Mouse (Mus musculus) CH12.LX (cell line): ENCODE data around the gene Tbc1d22b. TPM values are rescaled to one million over a fixed set of nuclear protein-coding genes. Genes with fewer than 3 reads are reported as not detected.
A peak's percentile ranks its signal among the peaks of the same experiment; 100 is the strongest.

ENCODE experiments used
- DNase-seq: peaks from one replicate; pipeline ENCODE4 v3.0.0-alpha.2; 2013; ENCODE audit errors: extremely low read depth
- H3K27ac ChIP-seq: 2 replicates; pipeline ENCODE4 v1.5.1; 2012; ENCODE audit warnings: low read depth, mild to moderate bottlenecking, control low read depth, moderate library complexity; ENCODE audit not compliant: insufficient read depth
- H3K27me3 ChIP-seq: replicated peaks from 2 replicates; pipeline ENCODE3; 2012; ENCODE audit warnings: inconsistent platforms
- H3K36me3 ChIP-seq, 2 experiments: replicated peaks in 1 of 2; 2 replicates each; pipeline versions ENCODE3 to v1.6.1; 2012; ENCODE audit warnings: inconsistent platforms in 1 of 2, low read length in 1 of 2, mild to moderate bottlenecking in 1 of 2, mixed read lengths in 1 of 2, moderate library complexity in 1 of 2; ENCODE audit not compliant: control insufficient read depth in 1 of 2, insufficient read depth in 1 of 2
- H3K4me1 ChIP-seq, 2 experiments: 2 replicates each; pipeline ENCODE4 v1.6.1; 2012; ENCODE audit warnings: inconsistent platforms in 1 of 2, moderate library complexity in 1 of 2; ENCODE audit not compliant: insufficient read depth in 2 of 2, control insufficient read depth in 1 of 2
- H3K4me2 ChIP-seq: 2 replicates; pipeline ENCODE4 v1.6.1; 2012; ENCODE audit warnings: low read depth, mild to moderate bottlenecking, control low read depth; ENCODE audit not compliant: poor library complexity, insufficient read depth, severe bottlenecking
- H3K4me3 ChIP-seq, 3 experiments: fragments of 150-350 bp in 1 of 3; sonication (generic) in 1 of 3; replicated peaks in 1 of 3; 2 replicates each; pipeline versions ENCODE3 to v1.5.1; 2011 to 2012; ENCODE audit warnings: low read depth in 2 of 3, low read length in 2 of 3, mild to moderate bottlenecking in 2 of 3, moderate library complexity in 2 of 3, control low read depth in 1 of 3, improper control_type of control experiment in 1 of 3, inconsistent platforms in 1 of 3, mixed read lengths in 1 of 3; ENCODE audit not compliant: poor library complexity in 1 of 3
- H3K79me2 ChIP-seq: replicated peaks from 2 replicates; pipeline ENCODE4 v1.6.1; 2012; ENCODE audit warnings: mild to moderate bottlenecking, moderate library complexity; ENCODE audit not compliant: control insufficient read depth, poor library complexity, insufficient read depth, severe bottlenecking; ENCODE audit errors: extremely low read depth
- H3K9ac ChIP-seq: 2 replicates; pipeline ENCODE4 v1.6.1; 2012; ENCODE audit warnings: low read depth, mild to moderate bottlenecking, control low read depth, moderate library complexity; ENCODE audit not compliant: insufficient read depth
- H3K9me3 ChIP-seq: replicated peaks from 2 replicates; pipeline ENCODE3; 2012; ENCODE audit warnings: low read length, inconsistent platforms, mixed read lengths
- BHLHE40 ChIP-seq: IDR thresholded peaks from 2 replicates; pipeline ENCODE4 v1.6.1; 2011; ENCODE audit warnings: mild to moderate bottlenecking, low read depth, low read length, improper control_type of control experiment
- CHD1 ChIP-seq: IDR thresholded peaks from 2 replicates; pipeline ENCODE4 v1.6.1; 2012; ENCODE audit warnings: low read depth, low read length, improper control_type of control experiment, inconsistent platforms
- CHD2 ChIP-seq: IDR thresholded peaks from 2 replicates; pipeline ENCODE4 v1.6.1; 2011; ENCODE audit warnings: low read length, improper control_type of control experiment
- ELF1 ChIP-seq: IDR thresholded peaks from 2 replicates; pipeline ENCODE4 v1.6.1; 2014; ENCODE audit warnings: low read depth, mild to moderate bottlenecking, inconsistent platforms, low read length, improper control_type of control experiment
- ETS1 ChIP-seq: conservative IDR thresholded peaks from 2 replicates; pipeline ENCODE4 v1.6.1; 2012; ENCODE audit warnings: low read depth, mild to moderate bottlenecking, inconsistent platforms, low read length, improper control_type of control experiment, moderate library complexity
- JUN ChIP-seq: IDR thresholded peaks from 2 replicates; pipeline ENCODE4 v1.6.1; 2011; ENCODE audit warnings: low read depth, mild to moderate bottlenecking, low read length, improper control_type of control experiment, moderate library complexity; ENCODE audit not compliant: insufficient read depth
- KAT2A ChIP-seq: IDR thresholded peaks from 2 replicates; pipeline ENCODE4 v1.6.1; 2012; ENCODE audit warnings: low read length, improper control_type of control experiment, inconsistent platforms; ENCODE audit not compliant: insufficient replicate concordance
- MAX ChIP-seq: IDR thresholded peaks from 2 replicates; pipeline ENCODE4 v1.6.1; 2011; ENCODE audit warnings: low read length, improper control_type of control experiment
- MAZ ChIP-seq: IDR thresholded peaks from 2 replicates; pipeline ENCODE4 v1.6.1; 2012; ENCODE audit warnings: low read depth, mild to moderate bottlenecking, inconsistent platforms, low read length, improper control_type of control experiment, moderate library complexity
- MXI1 ChIP-seq: IDR thresholded peaks from 2 replicates; pipeline ENCODE4 v1.6.1; 2011; ENCODE audit warnings: mild to moderate bottlenecking, low read depth, low read length, improper control_type of control experiment
- MYC ChIP-seq: IDR thresholded peaks from 2 replicates; pipeline ENCODE4 v1.6.1; 2011; ENCODE audit warnings: low read depth, mild to moderate bottlenecking, improper control_type of control experiment, low read length
- PAX5 ChIP-seq: IDR thresholded peaks from 2 replicates; pipeline ENCODE4 v1.6.1; 2012; ENCODE audit warnings: low read length, inconsistent platforms, mixed read lengths
- RAD21 ChIP-seq: IDR thresholded peaks from 2 replicates; pipeline ENCODE4 v1.6.1; 2011; ENCODE audit warnings: low read depth, mild to moderate bottlenecking, low read length, improper control_type of control experiment, moderate library complexity
- SIN3A ChIP-seq: IDR thresholded peaks from 2 replicates; pipeline ENCODE4 v1.6.1; 2012; ENCODE audit warnings: low read length, improper control_type of control experiment, inconsistent platforms
- SMC3 ChIP-seq: IDR thresholded peaks from 2 replicates; pipeline ENCODE4 v1.6.1; 2011; ENCODE audit warnings: low read depth, low read length, improper control_type of control experiment
- TCF12 ChIP-seq: IDR thresholded peaks from 2 replicates; pipeline ENCODE4 v1.6.1; 2014; ENCODE audit warnings: low read depth, mild to moderate bottlenecking, inconsistent platforms, low read length, improper control_type of control experiment
- UBTF ChIP-seq: IDR thresholded peaks from 2 replicates; pipeline ENCODE4 v1.6.1; 2012; ENCODE audit warnings: low read depth, mild to moderate bottlenecking, inconsistent platforms, low read length, improper control_type of control experiment, moderate library complexity
- ZNF384 ChIP-seq: IDR thresholded peaks from 2 replicates; pipeline ENCODE4 v1.6.1; 2012; ENCODE audit warnings: low read depth, low read length, improper control_type of control experiment, inconsistent platforms
- dilution Hi-C: fragments of 300-500 bp; cut with MboI; formaldehyde crosslinking; loops from 2 replicates; pipeline ENCODE4 v1.14.3; 2020; ENCODE audit warnings: low sequenced_read_pairs; ENCODE audit not compliant: extremely low pct_unique_long_range_greater_than_20kb, extremely low pct_ligation_motif_present
- in situ Hi-C: fragments of 300-500 bp; cut with MboI; formaldehyde crosslinking; loops from 3 replicates; pipeline ENCODE4 v1.14.3; 2019; ENCODE audit warnings: low sequenced_read_pairs, low pct_ligation_motif_present, low pct_unique_long_range_greater_than_20kb, mixed read lengths
- polyA plus RNA-seq: library from polyadenylated mRNA; unstranded; fragments of >175 nt; gene quantifications from 2 replicates; pipeline ENCODE4 v1.2.1, GENCODE M21; 2012; ENCODE audit warnings: low read depth; ENCODE audit not compliant: insufficient read length
- total RNA-seq, 2 experiments: library from RNA; depleted of rRNA; stranded (reverse); fragments of 300-350 nt in 1 of 2; fragments of >200 nt in 1 of 2; gene quantifications; 2 replicates each; pipeline ENCODE4 v1.2.3; 2012 to 2014

The Tbc1d22b gene
- total and polyA plus RNA-seq, 3 experiments = 3.8 to 17.3 (median 6.6) TPM

DNA sequence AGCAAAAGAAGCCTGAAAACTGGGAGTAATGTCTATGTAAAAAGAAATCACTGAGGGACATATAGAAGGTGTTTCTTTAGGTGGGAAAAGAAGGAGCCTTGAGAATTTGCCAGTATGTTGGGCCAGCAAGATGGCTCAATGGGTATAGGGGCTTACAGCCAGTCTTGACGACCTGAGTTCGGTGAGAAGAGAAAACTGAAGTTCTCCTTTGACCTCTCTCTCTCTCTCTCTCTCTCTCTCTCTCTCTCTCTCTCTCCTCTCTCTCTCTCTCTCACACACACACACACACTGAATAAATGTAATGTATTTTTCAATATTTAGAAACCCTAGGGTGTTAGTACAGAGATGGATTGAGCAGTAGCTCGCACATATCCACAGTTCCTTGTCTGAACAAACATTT, 1.1 kb upstream of the Tbc1d22b start:
- dilution Hi-C loops = no loop called here
- Histone ChIP-seq H3K9ac (no peak overlapping the region), H3K4me3 (no peak overlapping the region)

DNA sequence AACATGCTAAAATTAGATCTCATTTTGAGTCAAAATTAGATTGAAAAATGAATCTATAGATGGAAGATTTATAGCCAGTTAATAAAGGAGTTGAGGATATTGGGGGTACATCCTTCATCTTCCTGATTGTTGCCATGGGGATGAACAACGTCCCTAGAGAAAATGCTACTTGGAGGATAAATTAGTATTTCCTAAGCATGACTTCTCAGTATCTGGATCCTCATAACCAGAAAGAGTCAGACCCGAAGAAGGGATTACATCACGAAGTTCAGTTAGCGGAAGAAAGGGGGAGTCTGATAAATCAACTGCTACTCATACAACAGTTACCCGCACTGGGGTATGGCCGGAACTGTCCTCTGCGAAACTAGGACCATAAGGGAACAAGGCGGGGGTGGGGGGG, 591 bp upstream of the Tbc1d22b start:
- H3K4me3 ChIP-seq = no peak overlapping the region
- H3K36me3 ChIP-seq = peaks cover 0 to 8% of the 10 kb centered on the region in 2 experiments
- H3K9me3 ChIP-seq = peaks cover 7% of the 10 kb centered on the region
- in situ Hi-C loops = no loop called here
- DNase-seq = no peak
- TF ChIP-seq CHD2 = no peak
- TF ChIP-seq, all 38 proteins: peak for 0
- Histone ChIP-seq H3K4me2 (peak overlapping the region; percentile 87), H3K79me2 (peaks cover 12% of the 10 kb centered on the region), H3K9ac (no peak overlapping the region), H3K4me1 (peaks cover 2 to 24% of the 10 kb centered on the region in 2 experiments; a peak in 3 of 4 replicates), H3K27me3 (peaks cover 5% of the 10 kb centered on the region), H3K27ac (no peak overlapping the region)
- dilution Hi-C loops = no loop called here

More for the DNA sequence above, 1.1 kb upstream of the Tbc1d22b start:
- H3K36me3 ChIP-seq = peaks cover 0 to 5% of the 10 kb centered on the region in 2 experiments
- peaks cover 5% of the 10 kb centered on the region for H3K27me3 ChIP-seq
- H3K4me1 ChIP-seq = peaks cover 2 to 24% of the 10 kb centered on the region in 2 experiments; a peak in 3 of 4 replicates
- DNase-seq = no peak
- in situ Hi-C loops = no loop called here
- H3K9me3 ChIP-seq = peaks cover 7% of the 10 kb centered on the region
- TF ChIP-seq ETS1 (no peak), JUN (no peak), PAX5 (no peak), CHD1 (no peak), KAT2A (no peak), UBTF (no peak), ZNF384 (no peak), TCF12 (no peak), MAX (no peak), MAZ (no peak)
- TF ChIP-seq, all 38 proteins: peak for 0
- peaks cover 12% of the 10 kb centered on the region for H3K79me2 ChIP-seq
- no peak overlapping the region for H3K4me2 ChIP-seq
- H3K27ac ChIP-seq = no peak overlapping the region

DNA sequence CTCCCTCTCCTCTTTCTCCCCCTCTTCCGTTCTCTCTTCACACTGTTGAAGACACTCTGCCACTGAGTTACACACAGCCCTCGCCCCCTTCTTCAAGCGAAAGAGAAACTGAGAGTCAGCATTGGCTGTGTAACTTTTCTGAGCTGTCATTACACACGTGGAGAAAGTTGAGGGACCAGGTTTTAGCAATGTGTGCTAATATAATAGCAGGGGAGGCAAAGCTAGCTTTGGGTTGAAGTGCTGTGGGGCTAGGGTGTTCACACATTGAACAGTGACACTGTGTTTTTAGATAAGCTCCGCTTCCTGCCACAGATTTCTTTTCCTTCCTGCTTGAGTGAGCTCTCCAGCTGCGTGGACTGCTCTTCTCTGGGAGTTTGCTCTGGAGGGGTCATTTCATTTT, 1.4 kb downstream of the Tbc1d22b start:
- dilution Hi-C loops = no loop called here
- H3K4me3 ChIP-seq = peak overlapping the region; percentile 33 to 99 (median 84)
- no peak overlapping the region for H3K27ac ChIP-seq
- peaks cover 3% of the 10 kb centered on the region for H3K9me3 ChIP-seq
- peaks cover 0 to 22% of the 10 kb centered on the region in 2 experiments for H3K36me3 ChIP-seq
- in situ Hi-C loops = loop anchor here (5.0 kb wide), 1 partner anchor 51 kb away; no protein-coding TSS in a partner anchor
- TF ChIP-seq RAD21 (no peak), MAX (peak; percentile 66), MXI1 (peak; percentile 99), ELF1 (no peak), BHLHE40 (peak; percentile 39; the same call in 1 of the 2 replicates), SIN3A (peak; percentile 78; the same call in 1 of the 2 replicates), MYC (0 out of 2 replicates have a peak, but pooled peaks have one; percentile 23), SMC3 (no peak)
- DNase-seq = no peak
- peaks cover 12% of the 10 kb centered on the region for H3K79me2 ChIP-seq
- 0 out of 2 replicates have a peak overlapping the region, but pooled peaks have one; percentile 92 for H3K9ac ChIP-seq
- peak overlapping the region; percentile 76 for H3K4me2 ChIP-seq
- H3K4me1 ChIP-seq = peaks cover 2 to 24% of the 10 kb centered on the region in 2 experiments; a peak in 3 of 4 replicates
- H3K27me3 ChIP-seq = peaks cover 5% of the 10 kb centered on the region
